Mouse (Mus musculus): Measurements from ENCODE around the gene Vps35l. TPM values are rescaled to one million over a fixed set of nuclear protein-coding genes. Genes with fewer than 3 reads are reported as not detected.
A peak's percentile ranks its signal among the peaks of the same experiment; 100 is the strongest.

Vps35l gene
- total RNA-seq, 2 experiments from 2014 or later = 51.8 to 55.5 TPM

DNA sequence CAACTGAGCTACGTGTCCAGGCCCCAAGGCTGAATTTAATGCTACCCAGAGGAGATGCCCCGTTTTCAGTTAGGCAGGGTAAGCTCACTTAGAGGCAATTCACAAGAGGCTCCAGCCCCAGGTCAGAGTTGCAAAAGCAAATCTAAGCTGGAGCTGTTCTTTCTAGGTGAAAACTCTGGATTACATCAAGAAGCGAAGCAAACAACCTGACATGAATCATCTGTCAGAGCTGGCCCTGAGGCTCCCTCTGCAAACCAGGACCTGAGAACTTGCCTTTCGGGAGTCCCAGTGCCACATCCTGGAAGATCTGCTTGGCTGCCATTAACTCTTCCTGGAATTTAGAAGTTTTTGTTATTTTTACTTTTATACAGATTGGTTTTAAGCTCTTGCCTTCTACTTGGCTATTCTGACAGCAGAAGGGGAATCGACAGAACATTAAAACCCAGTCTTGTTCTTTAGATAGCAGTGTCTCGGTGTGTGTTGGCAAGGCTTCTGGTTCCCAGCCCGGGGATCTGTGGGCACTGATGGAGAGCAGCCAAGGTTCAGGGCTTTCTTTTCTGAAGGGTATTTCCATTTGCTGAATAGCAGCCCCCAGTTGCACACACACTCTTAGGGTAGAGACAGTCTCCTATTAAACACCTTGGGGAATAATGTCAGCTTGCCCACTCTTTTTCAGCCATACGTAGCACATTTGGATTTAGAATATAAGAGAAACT is 101.2 kb downstream of the Vps35l start:
- intact Hi-C loops (cut with DNase I) = no loop called here
- TF ChIP-seq CTCF (IDR thresholded peaks at IDR 0.05) = no peak
- Histone ChIP-seq H3K27ac (peak overlapping the region; percentile 59), H3K4me3 (no peak overlapping the region)
- DNase-seq (ENCODE audit: extremely low spot score in 1 of 2, low spot score in 2 of 2) = no peak

DNA sequence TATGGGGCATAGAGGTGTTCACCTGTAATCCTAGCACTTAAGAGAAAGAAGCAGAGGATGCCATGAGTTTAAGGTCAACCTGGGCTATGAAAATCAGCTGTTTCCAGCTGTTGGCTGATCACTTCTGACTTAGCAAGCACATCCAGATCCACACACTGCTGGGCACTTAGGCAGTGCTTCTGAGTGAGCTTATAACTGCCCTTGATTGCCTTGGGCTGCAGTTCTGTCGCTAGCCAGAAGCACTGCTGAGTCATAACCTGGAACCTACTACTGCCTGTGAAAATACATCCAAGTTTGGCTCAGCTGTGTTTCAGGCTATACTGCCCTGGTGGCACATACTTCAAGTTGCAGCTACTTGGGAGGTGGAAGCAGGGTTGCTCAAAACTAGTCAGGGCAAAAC is 101.8 kb downstream of the Vps35l start:
- Histone ChIP-seq H3K27ac (peak overlapping the region; percentile 59), H3K4me3 (no peak overlapping the region)
- intact Hi-C loops (cut with DNase I) = no loop called here
- peak; percentile 30 for TF ChIP-seq CTCF (IDR thresholded peaks at IDR 0.05)
- DNase-seq (ENCODE audit: extremely low spot score in 1 of 2, low spot score in 2 of 2) = no peak

- intact Hi-C loops (cut with DNase I) = no loop called here
- no peak for TF ChIP-seq CTCF (IDR thresholded peaks at IDR 0.05)
- no peak overlapping the region for H3K27ac ChIP-seq
- H3K4me3 ChIP-seq = no peak overlapping the region
- DNase-seq (ENCODE audit: extremely low spot score in 1 of 2, low spot score in 2 of 2) = no peak
Measured at GRCm38 (mm10) chr7:118842938-118843337, 102.9 kb downstream of the Vps35l start.

GRCm38 (mm10) chr7:118845141-118845540 is 105.1 kb downstream of the Vps35l start:
- H3K27ac ChIP-seq = no peak overlapping the region
- no peak overlapping the region for H3K4me3 ChIP-seq
- no peak for TF ChIP-seq CTCF (IDR thresholded peaks at IDR 0.05)
- intact Hi-C loops (cut with DNase I) = no loop called here
- no peak for DNase-seq (ENCODE audit: extremely low spot score in 1 of 2, low spot score in 2 of 2)

DNA sequence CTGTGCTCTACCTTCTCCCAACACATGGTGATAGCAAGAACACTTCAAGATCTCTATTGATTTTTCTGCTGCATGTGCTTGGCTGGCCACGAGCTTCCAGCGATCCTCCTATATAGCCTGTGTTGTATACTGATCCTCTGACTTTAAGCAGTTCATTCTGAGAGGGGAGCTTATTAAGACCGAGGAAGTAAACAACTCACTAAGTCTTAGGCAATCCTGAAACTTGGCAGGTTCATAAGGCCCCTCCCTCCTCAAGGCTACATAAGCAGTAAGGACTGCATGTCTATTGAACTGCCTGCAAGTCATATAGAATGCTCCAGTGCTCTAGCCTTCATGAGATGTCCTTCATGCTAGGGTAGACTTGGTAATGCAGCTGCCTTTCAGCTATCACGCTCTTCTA is 106.3 kb downstream of the Vps35l start:
- no peak for TF ChIP-seq CTCF (IDR thresholded peaks at IDR 0.05)
- no peak overlapping the region for H3K4me3 ChIP-seq
- no peak overlapping the region for H3K27ac ChIP-seq
- no peak for DNase-seq (ENCODE audit: extremely low spot score in 1 of 2, low spot score in 2 of 2)
- intact Hi-C loops (cut with DNase I) = no loop called here

- Histone ChIP-seq H3K27ac (no peak overlapping the region), H3K4me3 (no peak overlapping the region)
- intact Hi-C loops (cut with DNase I) = no loop called here
- no peak for TF ChIP-seq CTCF (IDR thresholded peaks at IDR 0.05)
- DNase-seq (ENCODE audit: extremely low spot score in 1 of 2, low spot score in 2 of 2) = no peak
Measured at GRCm38 (mm10) chr7:118848796-118849195, 108.8 kb downstream of the Vps35l start.

- intact Hi-C loops (cut with DNase I) = loop anchor here (5.0 kb wide), 1 partner anchor 82 kb away; no protein-coding TSS in a partner anchor
- no peak for DNase-seq (ENCODE audit: extremely low spot score in 1 of 2, low spot score in 2 of 2)
- no peak overlapping the region for H3K27ac ChIP-seq
- no peak overlapping the region for H3K4me3 ChIP-seq
- TF ChIP-seq CTCF (IDR thresholded peaks at IDR 0.05) = no peak
Measured at GRCm38 (mm10) chr7:118849543-118850250, 109.7 kb downstream of the Vps35l start.

DNA sequence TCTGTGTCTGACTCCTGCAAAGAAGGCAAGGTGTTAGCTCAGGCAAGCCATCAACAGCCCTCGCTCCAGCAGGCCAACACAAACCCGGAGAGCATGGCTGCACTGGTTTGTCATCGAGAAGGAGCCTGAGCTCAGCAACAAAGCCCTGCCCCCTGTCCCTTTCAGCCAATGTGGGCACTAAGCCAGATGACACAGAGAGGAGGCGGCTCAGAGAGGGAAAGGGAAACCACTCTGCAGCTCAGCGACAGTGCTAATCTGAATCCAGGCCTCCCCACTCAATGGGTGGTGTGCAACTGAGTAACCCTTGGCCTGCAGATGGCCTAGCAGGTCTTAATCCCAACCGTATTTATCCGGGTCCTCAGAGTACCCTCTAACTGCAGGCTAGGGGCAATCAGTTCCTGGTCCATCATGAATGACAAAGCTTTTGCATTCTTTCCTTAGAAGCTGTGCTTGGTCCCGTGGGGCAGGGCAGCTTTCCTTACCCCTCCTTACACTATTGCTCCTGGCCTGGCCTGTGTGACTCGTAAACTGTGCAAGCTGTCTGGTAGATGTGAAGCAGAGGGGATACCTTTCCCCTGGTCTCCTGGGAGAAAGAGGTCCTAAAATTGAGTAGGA is 110.8 kb downstream of the Vps35l start:
- Histone ChIP-seq H3K27ac (no peak overlapping the region), H3K4me3 (no peak overlapping the region)
- DNase-seq (ENCODE audit: extremely low spot score in 1 of 2, low spot score in 2 of 2) = no peak
- intact Hi-C loops (cut with DNase I) = loop anchor here (5.0 kb wide), 1 partner anchor 83 kb away; no protein-coding TSS in a partner anchor
- no peak for TF ChIP-seq CTCF (IDR thresholded peaks at IDR 0.05)

- H3K4me3 ChIP-seq = no peak overlapping the region
- DNase-seq (ENCODE audit: extremely low spot score in 1 of 2, low spot score in 2 of 2) = no peak
- intact Hi-C loops (cut with DNase I) = loop anchor here (5.0 kb wide), 1 partner anchor 84 kb away; no protein-coding TSS in a partner anchor
- no peak overlapping the region for H3K27ac ChIP-seq
- no peak for TF ChIP-seq CTCF (IDR thresholded peaks at IDR 0.05)
Measured at GRCm38 (mm10) chr7:118851571-118851970, 111.5 kb downstream of the Vps35l start.

DNA sequence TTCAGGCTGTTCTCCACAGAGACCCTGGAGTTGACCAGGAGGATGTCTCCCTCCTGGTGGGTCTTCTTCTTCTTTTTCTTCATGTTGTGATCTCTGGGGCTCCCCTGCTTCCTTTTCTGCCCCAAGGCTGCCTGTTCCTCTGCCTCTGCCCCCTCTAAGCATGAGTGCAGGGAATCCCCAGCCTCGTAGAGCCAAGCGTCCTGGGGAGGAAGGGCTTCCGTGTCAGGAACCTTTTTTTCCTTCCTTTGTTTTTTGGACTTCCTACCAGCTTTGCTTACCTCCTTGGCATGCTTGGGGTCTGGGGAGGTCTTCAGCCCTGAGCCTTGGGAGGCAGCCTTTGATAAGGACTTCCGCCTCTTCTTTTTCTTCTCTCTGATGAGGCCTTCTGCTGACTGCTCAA is 112.6 kb downstream of the Vps35l start:
- DNase-seq (ENCODE audit: extremely low spot score in 1 of 2, low spot score in 2 of 2) = no peak
- intact Hi-C loops (cut with DNase I) = loop anchor here (5.0 kb wide), 1 partner anchor 85 kb away; no protein-coding TSS in a partner anchor
- Histone ChIP-seq H3K27ac (no peak overlapping the region), H3K4me3 (no peak overlapping the region)
- TF ChIP-seq CTCF (IDR thresholded peaks at IDR 0.05) = no peak

GRCm38 (mm10) chr7:118854606-118855005 is 114.6 kb downstream of the Vps35l start:
- no peak for DNase-seq (ENCODE audit: extremely low spot score in 1 of 2, low spot score in 2 of 2)
- TF ChIP-seq CTCF (IDR thresholded peaks at IDR 0.05) = no peak
- Histone ChIP-seq H3K27ac (no peak overlapping the region), H3K4me3 (peak overlapping the region; percentile 71)
- intact Hi-C loops (cut with DNase I) = loop anchor here (1.0 to 5.0 kb wide), 2 partner anchors 87 to 142 kb away; no protein-coding TSS in a partner anchor

Measured in left cerebral cortex, adult 2 months (tissue).